Mouse (Mus musculus): ENCODE results near the gene Jam3.

DNA sequence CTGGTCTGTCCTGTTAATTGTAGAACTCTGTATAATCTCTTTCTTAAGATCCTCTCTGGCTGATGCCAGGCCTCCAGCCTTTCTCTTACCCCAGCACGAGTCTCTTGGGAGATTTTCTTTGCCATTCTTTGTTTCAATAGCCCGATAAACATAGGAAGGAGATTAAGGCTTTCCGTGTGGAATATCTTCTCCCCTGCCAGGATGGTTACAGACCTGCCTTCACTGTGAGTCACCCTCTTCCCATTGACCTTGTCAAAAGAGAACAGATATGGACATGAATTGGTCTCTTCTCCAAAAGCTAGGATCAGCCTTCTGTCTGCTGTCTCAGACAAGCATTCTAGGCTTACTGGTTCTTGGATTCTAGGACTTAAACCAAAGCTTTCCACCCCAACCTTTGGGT lies 15.5 kb upstream of the Jam3 start:
- no peak for TF ChIP-seq POLR2A (IDR thresholded peaks at IDR 0.05; ENCODE audit: extremely low read depth, insufficient read depth, low read length)
- TF ChIP-seq CTCF (IDR thresholded peaks at IDR 0.05; ENCODE audit: extremely low read depth, insufficient read depth, low read length), result no peak

All from cortical plate, adult 2 months (tissue).